Mouse (Mus musculus): Measurements from ENCODE around the gene Zbtb20. TPM values are rescaled to one million over a fixed set of nuclear protein-coding genes. Genes with fewer than 3 reads are reported as not detected.

The Zbtb20 gene
- polyA plus RNA-seq, 1 experiment from 2014 or later = 54.7 TPM

DNA sequence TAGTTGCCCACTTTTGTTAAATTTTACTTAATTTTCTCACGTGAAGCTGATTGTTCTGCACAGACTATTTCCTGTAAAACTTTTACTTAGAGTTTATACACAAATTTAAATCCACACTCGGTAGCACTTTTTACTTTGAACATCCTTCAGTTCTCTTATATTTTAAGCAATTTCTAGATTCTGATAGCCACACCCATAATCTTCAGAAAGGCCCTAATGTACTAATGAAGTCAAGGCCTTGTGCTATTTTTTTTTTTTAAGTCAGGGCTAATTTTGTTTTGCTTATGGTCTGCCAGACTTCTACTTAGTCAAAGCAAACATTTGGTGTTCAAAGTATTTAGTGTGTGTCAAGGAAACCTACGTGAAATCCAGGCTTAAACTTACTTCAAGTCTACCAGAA, 1.7 kb upstream of the Zbtb20 start:
- 55% methylated on average over 3 of the region's 3 CpGs for WGBS
- no peaks in the 10 kb centered on the region for H3K9me3 ChIP-seq (ENCODE audit: control insufficient read depth, low read length)
- H3K36me3 ChIP-seq (ENCODE audit: control insufficient read depth, insufficient read depth, low read length) = no peaks in the 10 kb centered on the region
- H3K4me1 ChIP-seq (replicated peaks; ENCODE audit: control insufficient read depth, insufficient read depth, low read length) = 0 out of 2 replicates have a peak, but pooled peaks cover 2% of the 10 kb centered on the region
- DNase-seq (ENCODE audit: low spot score) (no peak), ATAC-seq (replicated peaks; ENCODE audit: low FRiP score) (no peak)
- H3K9ac ChIP-seq (ENCODE audit: low read length) = no peak overlapping the region
- H3K27ac ChIP-seq (ENCODE audit: low read depth, low read length) = peak overlapping the region; percentile 66; the same call in 1 of the 2 replicates
- no peak overlapping the region for H3K4me2 ChIP-seq (ENCODE audit: low read depth, low read length, severe bottlenecking)
- no peaks in the 10 kb centered on the region for H3K27me3 ChIP-seq (ENCODE audit: control insufficient read depth, insufficient read depth, low read length)
- no peak overlapping the region for H3K4me3 ChIP-seq (ENCODE audit: low read depth, low read length)

DNA sequence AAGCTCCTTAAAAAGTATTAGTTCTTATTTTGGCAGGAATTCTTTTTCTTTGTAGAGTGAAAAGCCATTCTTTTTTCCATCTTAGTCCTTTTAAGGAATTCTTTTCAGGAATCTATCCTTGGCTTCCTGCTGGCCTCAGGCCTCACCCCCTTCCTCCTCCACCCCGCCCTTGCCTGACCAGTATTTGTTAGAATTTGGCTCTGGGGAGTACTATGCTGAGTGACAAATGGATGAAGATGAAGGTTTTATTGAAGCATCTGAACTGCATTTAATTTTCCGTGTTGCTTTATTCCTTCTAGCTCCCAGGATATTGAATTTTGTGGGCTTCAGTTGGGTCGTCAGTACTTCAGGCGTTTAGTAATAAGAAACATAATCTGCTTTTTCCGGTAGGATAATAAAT, 1.2 kb upstream of the Zbtb20 start:
- Histone ChIP-seq H3K4me2 (ENCODE audit: low read depth, low read length, severe bottlenecking) (peak overlapping the region; percentile 55), H3K4me3 (ENCODE audit: low read depth, low read length) (peak overlapping the region; percentile 69), H3K27me3 (ENCODE audit: control insufficient read depth, insufficient read depth, low read length) (no peaks in the 10 kb centered on the region), H3K9ac (ENCODE audit: low read length) (peak overlapping the region; percentile 69), H3K27ac (ENCODE audit: low read depth, low read length) (peak overlapping the region; percentile 98), H3K36me3 (ENCODE audit: control insufficient read depth, insufficient read depth, low read length) (no peaks in the 10 kb centered on the region), H3K4me1 (replicated peaks; ENCODE audit: control insufficient read depth, insufficient read depth, low read length) (0 out of 2 replicates have a peak, but pooled peaks cover 2% of the 10 kb centered on the region), H3K9me3 (ENCODE audit: control insufficient read depth, low read length) (no peaks in the 10 kb centered on the region)
- 0% methylated on average over 5 of the region's 5 CpGs for WGBS
- no peak for ATAC-seq (replicated peaks; ENCODE audit: low FRiP score)
- peak; percentile 69 for DNase-seq (ENCODE audit: low spot score)

DNA sequence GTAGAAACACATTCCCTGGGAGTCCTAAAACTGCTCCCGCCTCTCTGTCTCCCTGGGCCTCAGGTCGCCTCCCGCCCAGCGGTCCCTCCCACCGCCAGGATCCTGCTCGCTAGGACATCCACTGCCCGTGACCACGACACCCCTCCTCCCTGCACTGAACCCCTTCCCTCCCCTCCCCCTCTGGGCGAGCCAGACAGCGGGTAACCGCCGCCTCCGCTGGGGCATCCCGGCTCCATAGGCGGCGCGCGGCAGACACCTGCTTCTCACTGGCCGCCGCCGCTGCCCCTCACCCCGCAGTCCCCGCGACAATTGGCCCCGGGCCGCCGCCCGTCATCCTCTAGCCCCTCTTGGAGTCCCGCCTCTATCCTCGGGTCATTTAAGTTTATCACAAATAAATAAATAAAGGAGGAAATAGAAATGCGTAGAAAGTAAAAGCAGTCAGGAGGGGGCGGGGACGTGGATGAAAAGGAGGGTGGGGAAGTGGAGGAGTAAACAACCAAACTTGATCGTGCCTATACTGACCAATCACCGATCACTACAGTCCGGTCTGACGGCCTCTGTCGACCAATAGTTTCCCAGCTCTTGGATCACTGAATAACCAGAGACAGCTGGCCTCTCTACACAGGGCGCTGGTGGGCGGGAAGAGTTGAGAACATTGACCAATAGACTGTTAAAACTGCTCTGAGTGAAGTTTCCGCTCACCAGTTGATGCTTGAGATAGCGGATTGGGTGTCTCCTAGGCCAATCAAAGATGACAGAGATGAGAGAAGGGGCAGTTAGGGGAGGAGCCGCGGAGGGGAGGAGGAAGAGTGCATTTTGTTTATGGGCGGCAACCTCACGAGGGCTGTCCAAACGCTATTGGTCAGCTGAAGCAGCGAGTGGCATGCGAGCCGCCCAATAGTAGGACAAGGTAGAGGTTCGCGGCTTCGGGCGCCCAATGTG, 500 bp upstream of the Zbtb20 start:
- H3K9me3 ChIP-seq (ENCODE audit: control insufficient read depth, low read length) = no peaks in the 10 kb centered on the region
- H3K4me2 ChIP-seq (ENCODE audit: low read depth, low read length, severe bottlenecking) = peak overlapping the region; percentile 55
- DNase-seq (ENCODE audit: low spot score) (peak; percentile 98), ATAC-seq (replicated peaks; ENCODE audit: low FRiP score) (peak; percentile 97)
- H3K27ac ChIP-seq (ENCODE audit: low read depth, low read length) = peak overlapping the region; percentile 98
- H3K36me3 ChIP-seq (ENCODE audit: control insufficient read depth, insufficient read depth, low read length) = no peaks in the 10 kb centered on the region
- peak overlapping the region; percentile 69 for H3K4me3 ChIP-seq (ENCODE audit: low read depth, low read length)
- no peaks in the 10 kb centered on the region for H3K27me3 ChIP-seq (ENCODE audit: control insufficient read depth, insufficient read depth, low read length)
- H3K4me1 ChIP-seq (replicated peaks; ENCODE audit: control insufficient read depth, insufficient read depth, low read length) = 0 out of 2 replicates have a peak, but pooled peaks cover 2% of the 10 kb centered on the region
- peak overlapping the region; percentile 84 for H3K9ac ChIP-seq (ENCODE audit: low read length)
- under 1% methylated on average over 54 of the region's 54 CpGs for WGBS

DNA sequence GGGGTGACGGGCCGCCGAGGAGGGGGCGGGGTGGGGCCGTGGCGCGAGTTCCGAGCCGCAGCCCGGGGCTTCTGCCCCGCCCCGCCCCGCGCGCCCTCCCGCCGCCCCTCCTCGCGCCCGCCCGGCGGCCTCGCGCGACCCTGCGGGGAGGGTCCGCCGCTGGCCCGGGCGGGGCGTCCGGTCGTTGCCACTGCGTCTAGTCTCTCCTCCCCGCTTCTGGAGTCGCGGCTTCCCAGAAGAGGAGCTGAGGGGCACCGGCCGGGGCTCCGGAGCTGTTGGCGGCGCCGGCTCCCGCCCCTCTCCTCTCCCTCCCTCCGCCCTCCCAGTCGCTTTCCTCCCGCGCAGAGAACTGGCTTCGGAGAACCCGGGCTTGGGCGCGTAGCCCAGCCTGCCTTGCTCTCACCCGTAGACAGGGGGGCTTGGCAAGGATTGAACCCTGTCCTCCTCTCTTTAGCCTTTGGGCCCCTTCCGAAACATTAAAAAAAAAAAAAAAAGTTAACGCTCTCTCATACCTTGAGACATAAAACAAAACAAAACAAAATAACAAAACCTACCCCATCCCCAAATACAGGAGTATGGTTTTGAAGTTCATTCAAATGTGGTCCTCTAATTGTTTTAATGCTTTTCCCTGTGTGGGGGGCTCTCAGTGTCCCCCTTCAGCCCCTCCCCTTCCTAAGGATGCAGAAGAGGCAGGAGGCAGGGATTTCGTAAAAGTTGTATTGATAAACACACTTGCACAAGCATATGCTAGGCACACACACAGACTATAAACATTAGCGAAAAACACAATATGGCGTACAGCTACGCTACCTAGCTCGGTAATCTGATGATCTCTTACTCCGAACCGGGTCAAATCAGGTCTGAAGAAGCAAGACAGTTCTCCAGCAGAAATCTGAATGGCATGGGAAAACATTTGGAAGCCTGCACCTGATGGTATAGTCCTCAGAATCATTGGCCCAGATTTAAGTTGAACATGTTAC, 630 bp downstream of the Zbtb20 start:
- Histone ChIP-seq H3K4me1 (replicated peaks; ENCODE audit: control insufficient read depth, insufficient read depth, low read length) (0 out of 2 replicates have a peak, but pooled peaks cover 2% of the 10 kb centered on the region), H3K27me3 (ENCODE audit: control insufficient read depth, insufficient read depth, low read length) (no peaks in the 10 kb centered on the region), H3K9ac (ENCODE audit: low read length) (peak overlapping the region; percentile 84), H3K27ac (ENCODE audit: low read depth, low read length) (peak overlapping the region; percentile 98), H3K9me3 (ENCODE audit: control insufficient read depth, low read length) (no peaks in the 10 kb centered on the region), H3K36me3 (ENCODE audit: control insufficient read depth, insufficient read depth, low read length) (no peaks in the 10 kb centered on the region), H3K4me2 (ENCODE audit: low read depth, low read length, severe bottlenecking) (peak overlapping the region; percentile 81), H3K4me3 (ENCODE audit: low read depth, low read length) (peak overlapping the region; percentile 69)
- 1% methylated on average over 20 of the region's 62 CpGs for WGBS
- peak; percentile 57 for ATAC-seq (replicated peaks; ENCODE audit: low FRiP score)
- DNase-seq (ENCODE audit: low spot score) = peak; percentile 91

DNA sequence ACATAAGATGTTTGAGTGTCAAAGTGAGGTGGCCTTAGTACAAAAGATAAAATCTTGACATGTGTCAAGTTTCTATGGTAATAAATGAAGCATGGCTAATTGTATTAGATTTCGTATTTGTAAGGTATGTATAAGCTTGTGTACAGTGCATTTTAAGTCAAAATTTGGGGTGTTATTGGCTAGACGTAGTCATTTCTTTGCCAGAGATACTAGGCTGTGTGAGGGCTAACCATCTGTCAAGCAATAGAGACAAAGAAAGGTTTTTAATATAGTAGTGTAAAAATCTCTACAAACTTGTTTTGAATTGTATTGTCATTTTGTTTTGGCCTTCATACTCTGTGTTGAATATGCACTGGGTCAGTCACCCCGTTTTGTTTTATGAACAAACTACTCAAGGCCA, 4.4 kb downstream of the Zbtb20 start:
- no peak for DNase-seq (ENCODE audit: low spot score)
- Histone ChIP-seq H3K27ac (ENCODE audit: low read depth, low read length) (no peak overlapping the region), H3K4me3 (ENCODE audit: low read depth, low read length) (no peak overlapping the region), H3K9me3 (ENCODE audit: control insufficient read depth, low read length) (no peaks in the 10 kb centered on the region), H3K4me1 (replicated peaks; ENCODE audit: control insufficient read depth, insufficient read depth, low read length) (0 out of 2 replicates have a peak, but pooled peaks cover 2% of the 10 kb centered on the region), H3K4me2 (ENCODE audit: low read depth, low read length, severe bottlenecking) (no peak overlapping the region), H3K36me3 (ENCODE audit: control insufficient read depth, insufficient read depth, low read length) (no peaks in the 10 kb centered on the region), H3K27me3 (ENCODE audit: control insufficient read depth, insufficient read depth, low read length) (no peaks in the 10 kb centered on the region), H3K9ac (ENCODE audit: low read length) (no peak overlapping the region)
- 78% methylated on average over 3 of the region's 3 CpGs for WGBS
- no peak for ATAC-seq (replicated peaks; ENCODE audit: low FRiP score)

DNA sequence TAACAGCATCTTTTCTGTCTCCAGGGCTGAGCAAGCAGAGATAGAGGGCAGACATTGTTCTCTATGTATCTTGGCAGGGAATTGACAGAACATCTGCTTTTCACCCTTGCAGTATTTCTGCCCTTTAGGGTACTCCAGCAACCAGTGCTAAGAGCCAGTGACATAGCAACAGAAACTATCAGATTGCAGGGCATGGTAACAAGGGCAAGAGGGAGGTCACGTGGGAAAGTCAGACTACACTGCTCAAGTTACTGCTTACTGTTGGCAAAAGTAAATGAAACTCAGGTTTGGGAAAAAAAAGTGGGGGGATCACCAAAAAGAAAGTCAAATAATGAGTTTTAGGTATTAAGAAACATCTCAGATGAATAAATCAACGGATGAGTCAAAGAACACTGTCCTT, 9.9 kb downstream of the Zbtb20 start:
- no peaks in the 10 kb centered on the region for H3K27me3 ChIP-seq (ENCODE audit: control insufficient read depth, insufficient read depth, low read length)
- no peaks in the 10 kb centered on the region for H3K36me3 ChIP-seq (ENCODE audit: control insufficient read depth, insufficient read depth, low read length)
- no peak for DNase-seq (ENCODE audit: low spot score)
- H3K27ac ChIP-seq (ENCODE audit: low read depth, low read length) = no peak overlapping the region
- no peaks in the 10 kb centered on the region for H3K4me1 ChIP-seq (replicated peaks; ENCODE audit: control insufficient read depth, insufficient read depth, low read length)
- ATAC-seq (replicated peaks; ENCODE audit: low FRiP score) = no peak
- H3K4me3 ChIP-seq (ENCODE audit: low read depth, low read length) = no peak overlapping the region
- no peak overlapping the region for H3K4me2 ChIP-seq (ENCODE audit: low read depth, low read length, severe bottlenecking)
- 73% methylated on average over 2 of the region's 2 CpGs for WGBS
- no peak overlapping the region for H3K9ac ChIP-seq (ENCODE audit: low read length)
- no peaks in the 10 kb centered on the region for H3K9me3 ChIP-seq (ENCODE audit: control insufficient read depth, low read length)

DNA sequence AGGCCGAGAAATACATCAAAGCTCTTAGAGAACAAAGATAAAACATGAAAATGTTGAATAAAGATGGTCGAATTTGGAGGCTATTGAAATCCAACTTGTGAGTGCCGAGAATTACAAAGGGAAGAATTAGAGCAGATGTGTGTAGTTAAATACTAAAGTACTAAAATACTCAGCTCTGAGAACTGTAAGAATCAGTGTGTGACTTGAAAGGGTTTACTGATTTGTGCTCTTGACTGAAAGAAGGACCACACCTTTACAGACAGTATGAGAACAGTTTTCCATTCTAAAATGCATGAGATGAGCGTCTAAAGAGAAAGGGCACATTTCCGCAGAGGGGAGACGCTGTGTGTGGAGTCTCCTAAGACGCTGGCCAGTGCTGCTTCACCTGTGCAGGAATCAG, 10.3 kb downstream of the Zbtb20 start:
- no peaks in the 10 kb centered on the region for H3K27me3 ChIP-seq (ENCODE audit: control insufficient read depth, insufficient read depth, low read length)
- ATAC-seq (replicated peaks; ENCODE audit: low FRiP score) (no peak), DNase-seq (ENCODE audit: low spot score) (no peak)
- no peak overlapping the region for H3K9ac ChIP-seq (ENCODE audit: low read length)
- 78% methylated on average over 7 of the region's 7 CpGs for WGBS
- no peaks in the 10 kb centered on the region for H3K36me3 ChIP-seq (ENCODE audit: control insufficient read depth, insufficient read depth, low read length)
- no peak overlapping the region for H3K4me3 ChIP-seq (ENCODE audit: low read depth, low read length)
- H3K27ac ChIP-seq (ENCODE audit: low read depth, low read length) = no peak overlapping the region
- no peak overlapping the region for H3K4me2 ChIP-seq (ENCODE audit: low read depth, low read length, severe bottlenecking)
- no peaks in the 10 kb centered on the region for H3K9me3 ChIP-seq (ENCODE audit: control insufficient read depth, low read length)
- no peaks in the 10 kb centered on the region for H3K4me1 ChIP-seq (replicated peaks; ENCODE audit: control insufficient read depth, insufficient read depth, low read length)

DNA sequence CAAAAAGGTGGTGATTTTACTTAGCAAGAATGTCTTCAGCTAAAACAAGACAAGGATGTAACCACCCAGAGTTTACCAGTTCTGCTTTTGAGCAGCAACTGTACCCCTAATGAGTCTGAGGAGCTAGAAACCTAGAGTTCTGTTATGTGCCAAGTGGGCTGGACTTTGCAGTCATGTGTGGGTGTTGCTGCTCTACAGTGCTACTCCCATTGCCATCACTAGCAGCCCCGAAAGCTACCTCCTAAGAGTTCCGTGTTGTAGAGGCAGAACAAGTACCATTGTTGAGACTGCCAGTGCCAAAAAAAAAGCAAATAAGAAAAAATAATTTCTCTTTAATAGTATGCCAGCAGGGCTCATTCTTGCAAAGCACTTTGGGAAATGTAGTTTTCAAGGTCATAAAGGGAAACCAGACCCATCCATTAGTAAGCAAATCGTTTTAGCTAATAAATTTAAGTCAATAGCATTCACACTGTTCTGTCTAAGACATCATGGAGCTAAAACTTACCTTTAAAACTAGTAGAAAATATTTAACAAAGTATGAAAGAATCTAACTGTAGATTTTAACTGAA, 21.5 kb downstream of the Zbtb20 start:
- no peak for DNase-seq (ENCODE audit: low spot score)
- no peak overlapping the region for H3K27ac ChIP-seq (ENCODE audit: low read depth, low read length)
- no peak overlapping the region for H3K9ac ChIP-seq (ENCODE audit: low read length)
- WGBS = 89% methylated on average over 3 of the region's 3 CpGs
- no peak for ATAC-seq (replicated peaks; ENCODE audit: low FRiP score)
- no peaks in the 10 kb centered on the region for H3K27me3 ChIP-seq (ENCODE audit: control insufficient read depth, insufficient read depth, low read length)
- no peaks in the 10 kb centered on the region for H3K36me3 ChIP-seq (ENCODE audit: control insufficient read depth, insufficient read depth, low read length)
- H3K4me1 ChIP-seq (replicated peaks; ENCODE audit: control insufficient read depth, insufficient read depth, low read length) = no peaks in the 10 kb centered on the region
- no peaks in the 10 kb centered on the region for H3K9me3 ChIP-seq (ENCODE audit: control insufficient read depth, low read length)
- H3K4me2 ChIP-seq (ENCODE audit: low read depth, low read length, severe bottlenecking) = no peak overlapping the region
- no peak overlapping the region for H3K4me3 ChIP-seq (ENCODE audit: low read depth, low read length)

Measured in forebrain, embryonic 11.5 days (tissue).